Mouse (Mus musculus) kidney, adult 18-20 months (tissue): ENCODE measurements at regions not wholly inside any gene's neighbourhood (a gene's known extent, or its start where the extent isn't known, plus 50 kb on each side); places are given as distances from the start of the nearest gene placed in this dataset.

Experiments
- DNase-seq: peaks from one replicate; pipeline ENCODE4 v3.0.0; 2021

DNA sequence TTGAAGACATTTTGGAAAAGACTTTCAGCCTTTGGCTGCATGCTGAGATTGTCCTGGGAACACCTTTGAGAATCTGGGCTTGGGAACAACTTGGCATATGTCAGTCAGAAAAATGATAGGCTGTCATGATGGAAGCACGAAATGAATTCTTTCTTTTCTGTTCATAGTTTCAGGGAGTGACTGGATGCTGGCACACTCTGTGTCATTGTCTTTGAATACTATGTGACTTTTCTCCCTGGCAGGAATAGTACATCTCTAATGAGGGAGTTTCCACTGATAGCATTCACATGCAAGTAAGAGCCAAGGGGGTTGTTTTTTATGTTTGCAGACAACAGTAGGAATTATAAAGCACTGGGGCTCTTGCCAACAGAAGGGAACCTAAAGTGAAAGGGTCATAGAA is 177.9 kb downstream of the Rassf9 start:
- no peak for DNase-seq

DNA sequence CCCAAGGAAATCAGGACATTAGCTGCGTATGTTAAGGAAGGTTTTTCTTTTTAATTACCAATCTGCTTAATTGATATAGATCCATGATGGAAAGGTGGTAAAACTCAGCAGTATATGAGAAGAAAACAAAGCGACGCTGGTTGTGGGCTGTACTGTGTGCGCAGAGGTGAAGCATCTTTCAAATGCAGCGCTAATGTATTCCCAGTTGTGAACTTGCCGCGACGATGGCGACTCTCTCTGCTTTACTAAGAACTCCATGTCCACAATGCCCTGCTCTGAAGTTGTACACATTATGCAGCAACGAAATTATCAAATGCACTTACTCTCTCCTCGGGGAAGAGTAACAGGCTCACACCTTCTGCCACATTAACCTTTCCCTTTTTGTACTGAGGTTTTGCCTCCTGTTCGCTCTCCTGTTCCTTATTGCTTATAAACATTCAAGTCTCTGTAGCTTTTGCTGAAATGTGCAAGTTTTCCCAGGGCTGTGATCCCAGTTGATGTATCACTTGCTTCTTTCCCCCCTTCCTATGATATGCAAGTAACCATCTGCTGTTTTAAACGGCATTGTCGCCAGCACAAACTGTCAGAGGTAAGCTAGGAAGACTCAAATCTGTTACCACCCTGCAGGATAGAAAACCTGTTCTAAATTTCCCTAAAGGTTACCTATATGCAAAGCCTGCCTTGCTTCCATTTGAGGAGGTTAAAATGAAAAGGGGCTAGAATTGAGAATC is 174.8 kb downstream of the Rassf9 start:
- no peak for DNase-seq

DNA sequence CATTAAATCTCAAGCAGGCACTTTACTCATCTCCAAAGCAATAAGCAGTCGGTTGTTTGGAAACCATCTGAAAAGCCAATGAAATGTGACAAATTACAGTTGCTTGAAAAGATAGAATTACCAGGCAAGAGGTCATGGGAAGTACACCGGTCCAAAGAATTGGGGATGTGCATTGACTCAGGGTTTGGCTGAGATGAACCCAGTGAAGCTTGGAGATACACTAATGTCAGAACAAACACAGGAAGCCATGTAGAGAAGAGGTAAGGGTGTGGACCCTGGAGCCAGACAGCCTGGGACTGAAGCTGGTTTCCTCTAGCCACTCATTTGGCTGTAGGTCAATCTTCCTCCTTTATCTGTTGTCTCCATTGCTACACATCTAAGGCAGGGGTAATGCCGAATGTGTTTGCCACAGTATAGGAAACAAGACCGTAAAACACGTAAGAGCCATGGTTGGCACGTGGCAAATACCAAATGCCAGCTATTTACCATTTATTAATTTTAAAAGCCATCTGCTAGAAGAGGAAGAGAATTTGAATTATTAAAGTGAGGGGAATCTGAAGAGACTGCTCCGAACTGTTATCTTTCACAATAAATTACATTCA is 173.9 kb downstream of the Rassf9 start:
- DNase-seq = no peak

DNA sequence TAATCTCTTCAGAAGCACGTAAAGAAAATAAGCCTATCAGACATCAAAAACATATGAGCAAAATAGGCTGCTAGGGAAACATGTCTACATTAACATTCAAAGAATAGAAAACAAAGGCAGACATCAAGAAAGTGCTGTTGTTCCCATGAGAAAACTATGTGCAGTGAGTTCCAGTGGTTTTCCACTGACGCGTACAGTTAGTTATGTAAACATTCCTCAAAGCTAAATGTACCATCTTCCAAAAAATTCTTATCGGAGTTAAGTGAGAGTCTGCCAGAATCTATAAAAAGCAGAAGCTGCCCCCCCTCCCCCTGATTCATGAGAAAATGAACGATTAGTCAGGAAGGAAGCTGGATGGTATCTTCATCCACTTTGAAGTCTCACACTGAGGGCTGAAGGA is 155.3 kb downstream of the Rassf9 start:
- DNase-seq = no peak

DNA sequence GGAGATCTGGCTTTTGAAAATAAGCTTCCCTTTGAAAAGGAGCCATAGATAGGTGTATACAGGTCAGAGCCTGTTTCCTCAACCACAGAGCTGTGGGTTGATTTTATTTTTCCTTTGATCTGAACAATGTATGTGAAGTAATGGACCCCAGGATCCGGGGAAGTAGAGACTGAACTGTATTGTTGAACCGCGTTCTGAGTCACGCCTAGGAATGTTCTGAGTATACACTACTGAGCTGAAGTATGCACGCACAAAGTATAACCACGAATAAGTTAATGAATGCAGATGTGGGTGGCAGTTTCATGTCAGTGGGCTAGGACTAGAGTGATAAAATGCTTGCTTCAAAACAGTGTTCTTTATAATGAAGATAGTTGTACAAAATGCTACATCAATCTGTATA is 147.7 kb downstream of the Rassf9 start:
- DNase-seq = no peak

DNA sequence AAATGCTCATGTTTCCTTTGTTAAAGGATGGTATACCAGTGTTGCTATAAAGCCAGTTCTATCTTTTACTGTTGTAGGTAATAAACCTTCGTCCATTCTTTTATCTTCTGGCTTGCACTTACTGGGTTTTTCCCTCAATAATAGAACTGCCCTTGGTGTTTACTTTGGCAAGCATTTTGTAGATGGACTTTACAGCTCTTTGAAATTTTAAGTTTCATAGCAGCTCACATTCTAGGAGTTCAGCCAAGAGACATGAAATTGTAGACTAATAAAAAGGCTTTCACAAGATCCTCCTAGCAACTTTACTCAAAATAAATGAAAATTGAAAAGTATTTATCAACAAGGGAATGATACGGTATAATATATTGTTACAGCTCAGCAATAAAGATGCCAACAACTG is 124.5 kb downstream of the Rassf9 start:
- no peak for DNase-seq

DNA sequence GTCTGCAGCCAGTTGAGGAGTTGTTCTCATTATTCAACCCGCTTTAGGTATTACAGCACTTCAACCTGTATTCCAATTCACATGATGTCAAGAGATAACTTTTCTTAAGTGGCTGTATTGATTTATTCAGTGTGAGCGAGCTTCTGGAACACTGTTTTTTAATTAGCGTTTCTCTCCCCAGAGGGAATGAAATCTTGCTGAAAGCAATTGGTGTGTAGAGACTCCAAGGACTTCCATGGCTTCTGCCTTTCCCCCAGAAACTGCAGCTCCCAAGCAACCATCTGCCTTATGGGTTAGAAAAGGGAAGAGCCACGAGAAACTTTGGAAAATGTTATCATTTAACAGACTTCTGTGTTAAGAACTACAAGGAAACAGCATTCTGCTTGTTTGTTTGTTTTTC is 121.4 kb downstream of the Rassf9 start:
- no peak for DNase-seq

DNA sequence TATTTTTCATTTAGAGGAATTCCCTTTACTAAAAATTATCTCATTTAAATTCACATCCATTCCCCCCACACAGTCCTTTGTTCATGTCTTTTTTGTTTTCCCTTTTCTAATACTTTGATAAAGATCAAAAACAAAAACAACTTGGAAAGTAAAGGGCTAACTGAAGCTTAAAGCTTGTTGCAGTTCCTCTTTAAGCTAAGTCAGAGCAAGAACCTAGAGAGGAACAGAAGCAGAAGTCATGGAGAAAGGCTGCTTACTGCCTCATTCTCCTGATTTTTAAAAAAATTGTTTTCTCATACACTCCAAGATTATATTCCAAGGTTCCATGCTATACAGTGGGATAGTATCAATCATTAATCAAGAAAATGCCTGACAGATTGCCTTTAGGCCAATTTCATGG is 116.6 kb downstream of the Rassf9 start:
- no peak for DNase-seq

DNA sequence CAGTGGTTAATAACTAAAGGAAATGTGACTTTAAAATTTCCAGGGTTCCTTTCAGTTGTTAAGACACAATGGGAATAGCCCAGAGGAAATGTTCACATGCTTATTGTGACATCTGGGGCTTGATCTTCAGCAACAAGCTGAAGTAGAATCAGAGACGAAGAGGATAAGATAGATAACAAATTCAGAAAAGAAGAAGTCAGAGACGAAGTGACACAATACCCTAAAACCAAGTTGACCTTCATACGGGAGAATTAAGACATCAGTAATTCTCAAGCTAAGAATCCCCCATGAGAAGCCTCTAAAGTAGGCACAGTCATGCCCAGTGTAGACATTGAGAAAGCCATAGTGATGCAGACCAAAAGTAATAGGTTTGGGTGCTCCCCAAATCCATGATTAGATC is 111.9 kb downstream of the Rassf9 start:
- DNase-seq = no peak

DNA sequence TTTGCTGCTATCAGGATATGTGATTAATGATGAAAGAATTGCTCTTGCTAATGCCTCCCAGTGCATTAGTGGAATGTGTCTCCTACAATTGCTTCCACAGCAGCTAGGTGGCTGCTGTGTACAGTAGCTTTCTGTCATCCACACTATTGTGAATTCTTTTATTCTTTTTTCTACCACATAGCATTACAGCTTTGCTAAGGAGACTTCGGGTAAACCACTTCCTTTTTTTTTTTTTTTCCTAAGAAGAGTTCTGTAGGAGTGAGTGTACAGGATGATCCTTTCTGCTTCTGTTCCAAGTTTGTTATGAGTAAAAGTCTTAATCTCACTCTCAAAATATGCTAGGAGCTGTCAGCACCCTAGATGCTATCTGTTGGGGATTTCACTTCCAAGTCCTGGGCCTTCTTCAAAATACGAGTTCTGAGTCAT is 110.6 kb downstream of the Rassf9 start:
- no peak for DNase-seq

DNA sequence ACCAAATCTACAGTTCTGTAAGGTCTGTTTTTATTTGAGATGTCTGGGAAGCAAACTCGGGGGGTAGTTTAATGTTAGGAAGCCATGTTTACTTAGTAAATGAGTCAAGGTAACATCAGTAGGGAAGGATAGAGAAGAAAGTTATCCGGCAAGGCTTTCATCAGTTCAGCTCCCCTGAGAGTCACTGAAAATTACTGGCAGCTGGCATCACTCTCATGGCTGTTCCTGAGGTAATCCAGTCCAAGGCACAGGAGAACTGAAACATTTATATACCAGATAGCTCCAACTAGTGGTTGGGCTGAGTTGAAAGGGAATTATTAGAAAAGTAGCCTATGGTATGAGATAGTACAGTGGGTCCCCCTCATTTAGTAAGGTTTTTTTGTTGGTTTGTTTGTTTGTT is 106.7 kb downstream of the Rassf9 start:
- no peak for DNase-seq

DNA sequence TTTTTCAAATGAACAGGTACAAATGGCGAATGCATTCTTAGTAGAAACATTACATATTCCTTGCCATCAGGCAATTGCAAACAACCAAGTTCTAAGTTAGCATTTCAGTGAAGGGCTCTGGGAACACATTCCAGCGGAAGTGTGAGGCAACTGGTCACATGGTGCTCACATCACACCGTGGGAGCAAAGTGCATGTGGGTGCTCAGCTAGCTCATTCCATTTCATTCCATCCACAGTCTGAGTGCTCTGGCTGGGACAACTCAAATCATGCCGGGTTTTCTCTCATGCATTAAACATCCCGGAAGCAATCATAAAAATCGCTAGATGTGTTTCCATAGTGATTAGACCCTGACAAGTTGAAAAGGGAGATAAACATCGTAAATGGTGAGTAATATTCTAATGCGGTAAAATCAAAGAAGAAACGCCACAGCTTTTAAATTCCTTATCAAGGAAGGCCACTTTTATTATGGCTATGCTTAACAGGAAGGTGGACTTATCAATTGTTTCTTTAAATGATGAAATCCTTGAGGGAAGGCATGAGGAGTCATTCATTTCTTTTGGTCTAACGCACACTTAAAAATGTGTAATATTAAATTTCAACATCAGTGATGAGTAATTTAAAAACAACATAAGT is 104.1 kb downstream of the Rassf9 start:
- DNase-seq = no peak
